Mouse (Mus musculus) heart, adult 11 months (tissue): Measurements from ENCODE around the gene Prkca.

ENCODE experiments used
- DNase-seq: peaks from one replicate; pipeline ENCODE4 v3.0.0; 2022

Gene Prkca

DNA sequence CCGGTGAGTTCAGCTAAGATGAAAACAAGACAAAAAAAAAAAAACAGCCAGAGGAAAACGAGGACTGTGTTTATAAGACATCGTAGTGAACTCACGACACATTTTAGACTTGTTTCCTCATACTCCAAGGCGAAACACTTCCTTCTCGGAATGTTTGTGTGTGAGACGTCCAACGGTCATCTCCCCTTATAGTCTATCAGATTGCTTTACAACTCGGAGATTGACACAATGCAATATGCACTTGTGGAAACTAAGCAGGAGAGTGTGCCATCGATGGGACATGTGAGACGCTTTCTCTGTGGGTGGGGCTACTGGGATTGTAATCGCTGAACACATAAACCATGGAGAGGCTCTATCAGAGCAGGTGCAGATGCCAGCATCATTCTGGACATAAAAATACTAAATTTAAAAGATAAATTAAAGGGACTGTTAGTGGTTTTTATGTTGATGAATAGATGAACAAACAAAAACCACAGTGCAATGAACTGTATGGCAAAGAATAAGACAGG is 49.4 kb downstream of the Prkca start:
- DNase-seq, result no peak

DNA sequence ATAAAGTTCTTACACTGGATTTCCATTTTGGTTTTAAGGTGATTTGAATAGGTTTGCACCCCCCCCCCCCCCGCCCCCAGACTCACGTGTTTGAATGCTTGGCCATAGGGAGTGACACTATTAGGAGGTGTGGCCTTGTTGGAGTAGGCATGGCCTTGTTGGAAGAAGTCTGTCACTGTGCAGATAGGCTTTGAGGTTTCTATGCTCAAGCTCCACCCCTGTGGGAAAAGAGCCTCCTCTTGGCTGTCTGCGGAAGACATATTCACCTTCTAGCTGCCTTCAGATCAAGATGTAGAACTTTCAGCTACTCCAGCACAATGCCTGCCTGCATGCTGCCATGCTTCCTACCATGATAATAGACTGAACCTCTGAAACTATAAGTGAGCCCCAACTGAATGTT is 49.9 kb downstream of the Prkca start:
- DNase-seq, result no peak

DNA sequence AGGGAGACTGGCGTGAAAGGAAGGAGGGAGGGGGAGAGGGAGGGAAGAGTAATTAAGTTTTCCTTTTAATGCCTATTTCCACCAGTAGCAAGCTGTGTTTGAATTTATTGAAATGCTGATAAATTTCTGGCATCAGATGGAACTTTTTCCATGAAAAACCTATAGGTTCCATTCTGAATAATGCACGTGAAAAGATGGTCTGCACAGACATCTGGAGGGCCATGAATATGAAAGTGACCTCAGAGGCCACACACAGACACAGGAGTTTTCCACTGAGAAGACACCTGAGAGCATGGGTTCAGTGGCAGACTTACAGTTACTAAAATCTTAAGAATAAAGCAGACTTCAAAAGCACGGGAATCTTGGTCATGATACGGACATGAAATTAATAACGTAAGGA is 54.5 kb downstream of the Prkca start:
- no peak for DNase-seq

DNA sequence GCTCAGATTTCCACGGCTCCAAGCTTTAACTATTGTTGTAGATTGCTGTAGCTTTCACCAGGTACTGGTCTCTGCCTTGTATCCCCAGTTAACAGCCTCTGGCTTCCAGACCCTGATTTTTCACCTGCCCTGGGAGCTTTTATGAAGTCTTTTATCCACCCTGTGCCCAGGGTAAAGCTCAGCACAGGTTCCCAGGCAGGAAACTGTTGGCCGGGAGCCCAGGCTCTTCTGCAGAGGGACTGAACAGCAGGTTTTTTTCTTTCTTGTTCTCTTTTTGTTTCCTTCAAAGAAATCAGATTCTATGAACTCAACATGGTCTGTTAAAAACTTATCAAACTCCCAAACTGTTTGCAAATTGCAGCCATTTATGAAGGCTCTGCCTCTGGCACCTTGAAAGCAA is 56.4 kb downstream of the Prkca start:
- no peak for DNase-seq

DNA sequence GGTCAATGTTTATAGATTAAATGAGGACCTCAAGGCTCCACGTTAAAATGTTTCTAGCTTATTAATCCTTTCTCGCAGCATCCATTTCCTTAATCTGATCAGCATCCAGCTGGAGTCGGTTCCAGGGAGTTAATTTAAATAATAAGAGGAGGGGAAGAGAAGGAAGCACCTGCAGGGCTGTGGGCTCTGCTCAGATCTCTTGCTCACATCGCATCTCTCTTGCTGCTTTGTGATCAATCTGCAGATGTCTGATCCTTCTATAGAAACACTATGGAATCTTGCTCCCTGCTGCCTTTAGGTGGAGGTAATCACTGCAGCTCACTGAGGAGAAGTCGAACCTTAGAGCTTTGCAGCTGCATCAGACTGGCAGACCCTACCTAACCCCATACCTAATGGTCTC is 58.7 kb downstream of the Prkca start:
- peak; percentile 57 for DNase-seq

DNA sequence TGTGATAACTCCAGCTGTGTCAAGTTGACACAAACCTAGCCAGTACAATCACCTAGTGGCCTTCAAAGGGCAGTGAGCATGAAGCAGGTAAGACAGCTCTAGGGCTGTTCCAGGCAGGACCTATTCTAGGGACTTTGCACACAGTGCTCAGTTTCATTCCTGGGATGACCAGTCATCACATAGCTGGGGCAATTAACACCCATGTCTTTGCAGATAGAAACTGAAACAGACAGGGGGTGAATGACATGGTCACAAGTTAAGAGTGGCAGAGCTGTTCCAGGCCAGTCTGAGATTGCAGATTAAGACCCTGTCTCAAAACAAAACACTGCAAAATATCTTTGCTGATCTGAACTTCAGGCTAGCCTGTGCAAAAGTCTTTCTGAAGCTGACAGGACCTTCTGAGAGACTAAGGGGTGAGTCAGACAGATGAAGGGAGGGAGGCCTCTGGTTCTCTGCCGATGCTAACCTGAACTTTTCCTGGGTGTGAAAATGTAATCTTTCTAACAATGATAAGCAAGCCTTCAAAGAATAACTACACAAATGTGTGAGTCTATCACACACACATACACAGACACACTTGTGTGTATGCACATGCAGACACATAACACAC is 60.8 kb downstream of the Prkca start:
- DNase-seq, result no peak

DNA sequence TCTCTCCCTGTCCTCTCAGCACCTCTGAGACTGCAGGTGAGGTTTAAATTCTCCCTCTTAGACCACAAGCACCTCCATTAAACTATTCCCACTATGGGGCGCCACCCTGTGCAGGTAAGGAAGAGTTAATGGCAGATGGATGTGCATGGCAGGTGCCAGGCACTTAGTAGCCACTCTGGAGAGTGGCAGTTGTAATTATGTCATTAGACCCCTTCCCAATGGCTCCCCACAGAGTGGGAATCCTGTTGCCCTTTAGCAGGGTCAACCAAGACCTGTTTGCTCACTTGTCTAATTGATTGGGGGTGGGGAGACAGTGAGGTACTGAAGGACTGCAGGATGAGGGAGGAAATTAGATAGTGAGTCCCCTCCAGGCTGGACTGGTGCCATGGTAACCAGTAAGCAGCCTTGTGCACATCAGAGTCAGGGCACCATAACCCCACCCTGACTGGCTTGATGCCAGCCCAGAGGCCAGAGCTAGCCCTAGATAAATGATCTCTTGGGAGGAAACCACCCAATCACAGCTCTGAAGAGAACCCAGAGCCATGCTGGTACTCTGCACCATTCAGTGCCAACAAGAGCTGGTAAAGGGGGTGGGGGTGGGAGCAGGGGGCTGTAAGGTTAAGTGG is 63.9 kb downstream of the Prkca start:
- DNase-seq, result peak; percentile 78

DNA sequence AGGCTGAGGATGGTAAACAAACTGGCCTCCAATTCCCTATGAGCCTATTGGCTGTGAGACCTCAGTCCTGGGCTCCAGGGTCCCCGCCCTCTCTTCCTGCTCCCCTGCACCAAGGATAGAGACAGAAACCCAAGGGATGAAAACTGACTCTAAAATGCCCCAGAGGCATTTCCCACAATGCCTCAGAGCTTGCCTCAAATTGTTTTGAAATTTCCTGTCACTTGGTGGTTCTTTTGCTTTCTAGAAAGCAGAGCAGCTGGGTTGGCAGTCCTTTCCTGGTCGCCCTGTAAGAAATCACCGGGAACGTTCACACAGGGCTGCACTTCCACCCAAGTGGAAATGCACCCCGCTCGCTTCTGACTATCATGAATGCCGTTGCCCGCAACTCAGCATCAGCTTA is 66.6 kb downstream of the Prkca start:
- DNase-seq, result peak; percentile 92

DNA sequence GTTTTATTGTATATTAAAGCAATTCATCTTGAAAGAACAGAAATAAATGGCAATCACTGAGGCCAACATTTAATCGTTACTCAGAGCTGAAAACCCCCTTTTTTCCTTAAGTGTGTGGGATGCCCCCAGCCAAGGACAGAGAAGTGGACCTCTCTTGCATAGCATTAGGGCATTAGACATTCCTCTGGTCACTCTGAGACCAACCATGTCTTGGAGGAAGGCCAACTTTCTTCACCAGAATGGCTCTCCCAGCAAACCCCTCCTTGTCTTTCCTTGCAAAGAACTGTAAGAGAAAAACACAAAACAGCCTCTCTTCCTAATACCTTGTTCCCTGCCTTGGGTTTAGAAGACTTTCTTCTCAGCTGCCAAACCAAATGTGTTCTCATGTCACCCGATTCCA is 67.6 kb downstream of the Prkca start:
- DNase-seq, result peak; percentile 68

DNA sequence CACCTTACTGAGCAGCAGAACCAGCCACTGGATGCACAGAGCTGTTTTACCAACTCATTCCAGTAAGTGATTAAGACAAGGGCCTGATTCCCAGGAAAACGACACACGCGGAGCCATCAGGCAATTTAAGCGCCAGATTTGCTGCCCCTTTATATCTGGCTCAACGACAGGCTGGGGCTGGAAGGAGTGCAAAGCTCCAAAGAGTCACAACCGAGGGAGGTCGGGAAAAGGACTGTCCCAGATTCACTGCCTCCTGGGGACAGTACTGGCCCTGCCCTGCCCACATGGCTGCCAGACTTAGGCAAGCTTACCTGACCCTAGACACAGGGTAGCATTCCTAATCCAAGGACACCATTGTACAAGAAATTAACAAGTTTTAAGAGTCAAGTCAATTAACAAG is 69.7 kb downstream of the Prkca start:
- DNase-seq, result peak; percentile 81

DNA sequence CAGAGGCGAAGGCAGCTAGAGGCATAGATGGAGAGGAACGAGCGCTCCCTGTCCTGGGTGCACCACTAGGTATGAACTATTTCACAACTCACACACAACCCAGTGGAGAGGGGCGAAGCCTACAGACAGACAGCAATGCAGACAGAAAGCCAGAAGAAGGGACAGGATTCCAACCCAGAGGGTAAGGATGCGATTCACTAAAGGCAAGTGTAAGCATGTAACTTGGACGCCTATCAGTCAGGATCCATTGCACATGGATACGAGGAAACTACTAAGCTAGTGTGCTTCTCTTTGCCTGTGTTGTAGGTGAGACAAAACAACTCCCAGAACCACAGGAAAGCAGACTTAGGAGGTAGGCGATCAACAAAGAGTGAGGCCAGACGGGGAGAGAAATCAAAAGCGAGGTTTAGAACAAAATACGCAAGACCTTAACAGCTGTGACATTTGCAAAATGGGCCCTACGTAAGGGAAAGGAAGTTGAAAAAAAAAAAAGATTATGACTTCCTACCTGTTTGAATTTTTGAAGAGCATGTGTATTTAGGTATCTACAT is 70.2 kb downstream of the Prkca start:
- peak; percentile 36 for DNase-seq

DNA sequence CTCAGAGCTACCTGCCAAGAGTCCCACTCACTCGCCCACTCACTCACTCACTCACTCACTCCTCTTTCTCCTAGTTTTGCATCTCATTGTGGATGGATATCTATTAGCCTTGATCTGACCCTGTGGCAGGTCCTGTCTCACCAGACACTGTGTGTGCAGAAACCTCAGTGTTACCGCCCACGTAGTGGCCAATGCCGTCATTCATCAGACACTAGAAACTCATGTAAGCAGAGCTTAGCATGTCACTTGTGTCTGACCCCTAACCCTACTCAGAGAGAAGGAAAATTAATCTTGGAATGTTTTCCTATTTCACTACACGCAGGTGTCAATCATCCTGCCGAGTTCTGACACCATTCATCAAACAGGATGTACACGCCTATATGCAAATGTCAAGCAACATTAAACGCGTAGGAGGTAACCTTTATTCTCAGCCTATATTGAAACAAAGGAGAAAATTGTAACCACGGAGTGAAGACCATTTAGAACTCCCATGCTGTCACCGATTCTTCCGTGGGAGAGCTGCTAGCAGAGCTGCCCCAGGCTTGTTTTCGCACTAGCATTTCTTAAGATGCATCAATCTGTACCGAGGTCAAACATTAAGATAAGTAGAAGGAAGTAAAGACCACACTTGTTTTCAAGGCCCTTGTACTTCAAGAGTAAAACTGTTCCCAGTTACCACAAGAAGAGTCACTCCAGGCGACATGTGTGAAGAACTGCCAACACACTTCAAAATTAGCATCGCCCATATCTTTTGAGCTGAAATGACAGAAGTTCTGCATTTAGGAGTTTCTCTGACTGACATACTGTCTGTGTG is 70.9 kb downstream of the Prkca start:
- DNase-seq, result peak; percentile 41

DNA sequence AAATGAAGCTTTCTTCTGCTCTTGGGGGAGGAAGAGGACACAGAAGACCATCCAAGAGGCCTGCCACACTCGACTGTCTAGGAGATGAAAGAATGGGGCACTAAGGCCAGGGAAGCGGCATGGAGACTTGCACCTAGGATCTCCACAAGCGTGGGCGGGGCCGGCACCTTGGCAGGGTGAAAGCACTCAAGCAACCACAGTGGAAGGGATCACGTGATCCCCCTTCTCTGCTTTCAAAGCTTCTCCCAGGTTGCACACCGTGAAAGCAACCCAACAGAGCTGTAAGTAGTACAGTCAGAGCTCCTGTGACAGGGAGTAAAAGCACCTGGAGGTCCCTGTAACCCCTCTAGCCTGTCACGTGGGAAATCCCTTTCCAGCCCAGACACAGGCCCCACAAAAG is 72.4 kb downstream of the Prkca start:
- DNase-seq, result peak; percentile 70

DNA sequence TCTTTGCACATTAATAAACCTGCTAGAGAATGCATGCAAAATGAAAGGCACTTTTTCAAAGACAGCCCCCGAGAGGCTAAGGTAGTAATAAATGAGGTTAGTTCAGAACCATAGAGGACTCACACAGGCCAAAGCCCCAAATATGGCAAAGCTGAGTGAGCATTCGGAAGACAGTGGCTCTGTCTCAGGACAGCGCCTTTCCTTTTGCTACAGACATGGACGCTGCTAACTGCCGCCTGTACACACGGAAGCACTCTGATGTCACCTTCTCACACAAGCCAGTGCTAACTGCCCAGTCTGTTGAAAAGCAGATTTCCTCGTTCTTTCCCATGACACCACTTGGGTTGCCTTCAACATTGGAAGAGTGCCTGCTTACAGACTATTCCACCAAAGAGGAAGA is 74.2 kb downstream of the Prkca start:
- peak; percentile 79 for DNase-seq

DNA sequence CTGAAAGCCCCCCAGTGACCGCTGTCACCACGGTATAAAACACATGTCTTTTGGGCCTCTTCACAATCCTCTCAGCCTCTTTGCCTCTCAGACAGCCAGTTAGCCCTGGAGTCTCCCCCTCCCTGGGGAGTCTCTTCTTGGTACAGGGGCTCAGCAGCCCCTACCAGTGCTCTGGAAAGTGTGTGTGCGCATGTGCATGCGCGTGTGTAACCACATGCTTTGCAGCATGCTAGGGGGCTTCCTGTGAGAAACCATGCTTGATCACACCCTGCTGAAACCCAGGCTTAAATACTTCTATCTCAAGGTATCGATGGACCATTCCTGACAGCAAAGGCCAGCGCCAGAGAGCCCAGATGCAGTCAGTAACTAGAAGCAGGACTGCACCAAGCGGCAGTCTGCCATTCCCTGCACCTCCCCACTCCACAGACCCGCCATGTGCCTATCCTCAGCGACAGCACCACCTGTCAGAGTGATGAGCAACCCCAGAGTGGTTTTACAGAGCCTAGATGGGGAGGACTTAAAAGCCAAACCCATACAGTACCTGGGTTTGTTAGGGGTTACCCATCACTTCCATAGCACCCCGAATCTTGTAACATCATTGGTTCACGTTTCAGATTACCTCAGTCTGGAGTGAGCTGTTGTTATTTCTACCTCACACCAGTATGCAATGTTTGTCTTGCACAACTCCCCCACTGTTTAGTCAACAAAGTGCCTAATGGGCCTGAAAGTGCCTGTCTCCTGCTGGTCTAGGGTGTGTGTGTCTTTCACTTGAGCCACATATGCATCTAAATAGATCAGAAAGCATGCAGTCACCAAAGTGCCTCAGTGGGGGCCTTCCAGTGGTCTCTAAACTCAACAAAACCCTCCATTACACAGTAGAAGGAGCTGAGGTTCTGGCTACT is 75.1 kb downstream of the Prkca start:
- peak; percentile 89 for DNase-seq

DNA sequence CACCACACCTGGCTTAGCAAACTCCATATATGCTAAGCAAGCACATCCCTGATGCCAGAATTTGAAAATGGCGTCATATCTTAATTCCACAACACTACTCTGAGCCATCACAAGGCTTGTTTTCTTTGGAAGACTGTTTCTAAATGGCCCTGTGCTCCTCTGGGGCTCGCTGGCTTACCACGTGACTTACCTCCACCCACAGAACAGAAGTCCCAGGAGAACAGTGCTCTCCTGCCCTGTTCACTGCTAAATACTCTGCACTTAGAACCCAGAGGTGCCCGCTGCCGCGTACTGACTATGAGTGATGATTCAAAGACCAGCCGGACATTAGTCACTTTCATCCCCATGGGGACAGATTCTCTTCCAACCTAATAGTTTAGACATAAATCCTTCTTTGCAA is 75.9 kb downstream of the Prkca start:
- DNase-seq, result peak; percentile 91

DNA sequence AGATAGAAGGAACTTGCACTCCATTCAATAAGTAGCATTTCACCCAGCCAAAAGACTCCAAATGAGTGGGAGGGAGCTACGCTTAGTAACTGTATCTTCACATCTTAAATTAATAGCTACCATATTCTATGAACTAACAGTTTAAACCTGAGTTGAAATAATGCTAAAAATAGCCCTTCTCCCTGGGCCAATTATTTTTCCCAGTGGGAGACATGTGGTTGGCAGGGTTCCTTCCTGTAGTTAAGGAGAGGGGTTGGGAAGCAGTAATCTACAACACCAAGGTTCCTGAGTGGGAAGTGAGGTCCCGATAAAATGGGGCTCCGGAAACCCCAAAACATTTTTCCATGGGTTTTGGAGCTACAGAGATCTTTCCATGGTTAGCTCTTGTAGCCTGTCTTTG is 76.7 kb downstream of the Prkca start:
- peak; percentile 63 for DNase-seq

DNA sequence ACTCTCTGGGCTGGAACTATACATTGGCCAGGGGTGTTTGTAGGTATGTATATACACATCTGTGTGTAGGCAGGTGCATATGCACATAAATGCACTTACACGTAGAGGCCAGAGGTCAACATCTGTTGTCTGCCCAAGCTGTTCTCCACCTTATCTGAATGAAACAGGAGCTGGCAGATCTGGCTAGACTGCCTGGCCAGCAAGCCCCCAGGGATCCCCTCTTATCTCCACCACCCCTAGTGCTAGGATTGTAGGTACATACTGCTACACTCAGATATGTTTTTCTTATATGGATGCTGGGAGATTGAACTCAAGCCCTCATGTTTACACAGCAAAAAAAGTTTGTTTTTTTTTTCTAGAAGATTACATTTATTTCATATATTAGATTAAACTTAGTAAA is 79.9 kb downstream of the Prkca start:
- no peak for DNase-seq

DNA sequence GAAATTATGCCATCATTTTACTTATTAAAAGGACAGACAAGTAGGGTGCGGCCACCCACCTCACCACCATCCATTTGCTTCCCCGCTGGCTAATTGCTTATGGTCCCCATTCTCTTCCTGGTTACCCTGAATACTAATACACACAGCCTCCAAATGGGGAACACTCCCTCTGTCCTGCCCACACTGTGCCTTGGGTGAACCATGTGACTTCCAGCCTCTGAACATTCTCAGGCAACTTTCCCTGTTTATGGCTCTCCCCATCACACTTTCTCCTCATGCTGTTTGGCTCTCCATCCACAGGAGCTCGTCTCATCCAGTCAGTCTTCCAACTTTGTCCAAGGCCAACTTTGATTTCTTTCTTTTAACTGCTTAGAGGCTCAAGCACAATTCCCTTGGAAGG is 80.3 kb downstream of the Prkca start:
- peak; percentile 80 for DNase-seq

DNA sequence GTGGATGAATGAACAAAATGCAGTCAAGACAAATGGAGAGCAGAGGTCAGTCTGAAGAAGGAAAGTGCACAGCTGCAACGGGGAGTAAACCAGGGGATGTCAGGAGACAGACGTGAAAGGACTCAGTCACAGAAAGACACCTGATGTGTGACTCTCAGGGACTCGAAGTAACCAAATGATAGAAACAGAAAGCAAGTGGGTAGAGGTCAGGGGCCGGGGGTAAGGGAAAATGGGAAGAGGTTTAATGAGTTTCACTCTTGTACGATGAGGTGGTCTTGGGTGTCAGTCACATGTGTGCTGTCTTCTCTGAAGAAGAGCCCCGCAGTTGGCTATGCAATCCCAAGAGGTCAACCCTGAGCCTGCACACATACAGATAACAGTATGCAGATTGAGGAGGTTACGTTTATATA is 82.0 kb downstream of the Prkca start:
- peak; percentile 73 for DNase-seq

DNA sequence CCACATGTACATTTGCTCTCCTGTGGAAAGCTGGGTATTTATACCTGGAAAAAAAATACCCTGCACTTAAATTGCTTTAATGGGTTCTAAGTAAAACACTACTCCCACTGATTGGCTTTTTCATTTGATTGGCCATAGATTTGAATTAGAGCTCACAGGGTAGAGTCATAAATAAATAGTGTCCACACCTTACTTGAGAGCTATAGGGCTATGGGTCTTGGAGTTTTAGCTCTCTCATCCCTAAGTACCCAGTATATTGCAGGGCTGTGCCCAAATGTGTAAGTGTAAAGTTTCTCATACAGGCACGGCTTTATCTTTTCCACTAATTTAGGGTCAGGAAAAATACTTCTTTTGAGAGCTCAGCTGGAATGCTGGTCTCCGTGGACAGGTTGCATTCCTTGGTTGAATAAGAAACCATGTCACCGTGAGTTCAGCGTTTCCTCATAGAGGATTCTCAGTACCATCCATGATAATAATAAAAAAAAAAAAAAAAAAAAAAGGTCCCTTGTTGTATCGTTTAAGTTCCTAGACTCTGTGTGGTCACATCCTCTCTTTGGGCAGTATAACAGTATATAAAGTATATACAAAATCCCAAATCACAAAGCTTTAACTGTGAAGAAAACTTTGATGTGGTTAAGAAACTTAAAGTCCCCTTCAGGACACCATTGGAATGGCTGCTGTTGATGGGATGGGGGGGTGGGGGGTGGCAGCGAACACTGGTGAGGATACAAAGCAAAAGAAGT is 82.8 kb downstream of the Prkca start:
- peak; percentile 0 for DNase-seq

DNA sequence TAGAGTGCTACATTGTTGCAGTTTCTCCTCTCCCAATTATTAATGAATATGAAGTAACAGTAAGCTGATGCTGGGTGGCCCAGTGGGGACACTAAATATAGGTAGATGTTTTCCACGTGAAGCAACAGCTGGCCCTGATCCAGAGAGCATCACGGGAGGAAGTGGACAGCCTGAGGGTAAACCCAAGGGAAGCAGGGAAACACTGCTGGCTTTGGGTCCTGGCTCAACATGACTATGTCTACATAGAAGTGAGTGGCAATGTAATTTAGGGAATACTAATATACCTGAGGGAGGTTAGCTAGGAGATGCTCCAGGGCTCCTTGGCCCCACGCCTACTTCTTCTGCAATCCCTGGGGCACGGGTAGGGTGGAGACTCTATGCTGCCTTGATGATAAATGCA is 84.3 kb downstream of the Prkca start:
- DNase-seq, result peak; percentile 94
